Mouse (Mus musculus) gonadal fat pad, adult 2 months (tissue): ENCODE results near the gene Gm10073. TPM values are rescaled to one million over a fixed set of nuclear protein-coding genes. Genes with fewer than 3 reads are reported as not detected.

Source experiments
- DNase-seq: peaks from one replicate; pipeline ENCODE4 v3.0.0-alpha.2; 2012; ENCODE audit warnings: low read depth
- polyA plus RNA-seq: library from polyadenylated mRNA; depleted of rRNA; stranded (reverse); fragments of >200 nt; gene quantifications from 2 replicates; pipeline ENCODE4 v1.2.3, GENCODE M21; 2012; rRNA removed

The Gm10073 gene
- polyA plus RNA-seq, 1 experiment: 132 TPM

DNA sequence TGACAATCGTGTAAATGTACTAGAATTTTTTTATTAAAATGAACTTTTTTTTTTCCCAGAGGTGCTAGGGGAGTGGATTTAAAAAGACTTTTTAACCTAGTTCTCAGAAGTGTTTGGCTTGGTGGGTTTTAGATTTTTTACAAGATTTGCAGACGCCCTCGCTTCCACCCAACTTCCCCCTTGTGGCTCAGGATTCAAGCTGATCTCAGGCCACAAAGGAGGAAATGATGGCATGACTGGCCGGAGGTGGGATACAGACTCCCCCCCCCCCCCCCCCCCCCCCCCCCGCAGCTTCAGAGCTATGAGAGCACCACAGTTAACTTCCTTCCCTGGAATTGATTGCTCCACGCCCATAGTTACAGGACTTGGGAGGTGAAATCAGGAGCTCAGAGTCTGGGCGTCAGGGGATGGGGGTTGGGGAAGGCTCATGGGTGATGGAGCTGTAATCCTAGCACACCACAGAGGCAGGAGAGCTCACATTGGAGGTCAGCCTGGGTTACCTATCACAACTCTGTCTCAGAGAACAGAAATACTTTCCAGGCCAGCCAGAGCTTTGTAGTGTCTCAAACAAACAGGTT is 17.1 kb downstream of the Gm10073 start:
- no peak for DNase-seq

DNA sequence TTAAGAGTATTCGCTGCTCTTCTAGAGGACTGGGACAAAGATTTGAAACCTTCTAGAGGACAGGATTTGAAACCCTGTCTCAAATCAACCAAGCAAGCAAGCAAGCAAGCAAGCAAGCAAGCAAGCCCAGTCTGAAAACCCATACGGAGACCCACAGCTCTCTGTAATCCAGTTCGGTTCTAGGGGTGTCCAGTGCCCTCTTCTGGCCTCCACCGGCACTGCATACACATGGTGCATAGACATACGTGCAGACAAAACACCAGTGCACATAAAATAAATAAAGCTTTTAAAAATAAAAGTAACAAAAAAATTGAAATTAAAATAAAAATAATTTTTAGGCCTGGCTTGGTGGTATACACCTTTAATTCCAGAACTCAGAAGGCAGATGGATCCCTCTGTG is 19.2 kb downstream of the Gm10073 start:
- no peak for DNase-seq

DNA sequence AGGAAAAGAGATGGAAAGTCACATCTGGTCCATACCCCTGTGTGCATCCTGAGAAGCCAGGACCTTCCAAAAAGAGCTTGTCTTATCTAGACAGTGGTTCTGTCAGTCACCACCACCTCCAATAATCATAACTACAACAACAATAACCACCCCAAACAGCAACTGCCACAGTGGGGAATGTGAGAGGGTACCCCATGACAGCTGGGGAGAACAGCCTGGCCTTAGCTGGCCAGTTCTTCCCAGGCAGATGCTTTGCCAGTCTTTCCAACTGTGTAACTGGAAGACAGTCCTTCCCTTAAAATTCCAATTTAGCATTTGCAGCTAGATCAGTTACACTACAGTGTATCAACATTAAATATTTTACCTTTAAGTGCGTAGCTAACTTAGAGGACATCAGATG is 22.4 kb downstream of the Gm10073 start:
- no peak for DNase-seq

DNA sequence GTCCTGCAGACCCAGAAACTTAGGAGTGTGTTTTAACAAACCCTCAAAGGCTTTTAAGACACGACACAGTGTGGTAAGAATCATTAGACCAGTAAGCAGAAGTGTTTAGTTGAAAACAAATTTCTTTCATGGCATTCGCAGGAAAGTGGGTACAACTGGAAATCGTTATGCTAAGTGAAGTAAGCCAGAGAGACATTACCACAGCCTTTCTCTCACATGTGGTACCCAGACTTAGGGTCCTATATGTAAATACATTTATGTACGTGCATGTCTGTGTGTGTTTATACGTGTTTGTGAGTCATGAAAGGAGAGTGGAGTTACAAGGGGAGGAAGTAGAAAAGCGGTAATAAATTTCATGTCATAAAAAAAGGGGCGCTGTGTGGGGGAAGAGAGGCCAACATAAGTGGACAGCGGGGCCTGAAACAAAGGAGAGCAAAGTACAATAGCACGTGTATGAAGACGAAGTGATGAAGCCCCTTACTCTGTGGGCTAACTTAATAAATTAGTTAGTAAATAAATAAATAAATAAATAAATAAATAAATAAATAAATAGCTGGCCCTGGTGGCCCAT is 24.8 kb downstream of the Gm10073 start:
- DNase-seq: no peak

DNA sequence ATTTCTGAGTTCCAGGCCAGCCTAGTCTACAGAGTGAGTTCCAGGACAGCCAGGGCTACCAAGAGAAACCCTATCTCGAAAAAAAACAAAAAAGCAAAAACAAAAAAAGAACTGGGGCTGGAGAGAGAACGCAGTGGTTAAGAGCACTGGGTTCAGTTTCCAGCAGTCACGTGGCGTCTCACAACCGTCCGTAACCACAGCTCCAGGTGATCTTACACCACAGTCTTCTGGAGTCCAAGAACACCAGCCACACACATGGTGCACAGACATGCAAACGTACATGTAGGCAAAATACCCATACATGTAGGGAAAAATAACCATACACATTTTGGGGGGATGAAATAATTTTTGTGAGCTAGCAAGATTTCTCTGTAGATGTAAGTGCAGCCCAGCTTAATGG is 26.5 kb downstream of the Gm10073 start:
- DNase-seq: no peak

DNA sequence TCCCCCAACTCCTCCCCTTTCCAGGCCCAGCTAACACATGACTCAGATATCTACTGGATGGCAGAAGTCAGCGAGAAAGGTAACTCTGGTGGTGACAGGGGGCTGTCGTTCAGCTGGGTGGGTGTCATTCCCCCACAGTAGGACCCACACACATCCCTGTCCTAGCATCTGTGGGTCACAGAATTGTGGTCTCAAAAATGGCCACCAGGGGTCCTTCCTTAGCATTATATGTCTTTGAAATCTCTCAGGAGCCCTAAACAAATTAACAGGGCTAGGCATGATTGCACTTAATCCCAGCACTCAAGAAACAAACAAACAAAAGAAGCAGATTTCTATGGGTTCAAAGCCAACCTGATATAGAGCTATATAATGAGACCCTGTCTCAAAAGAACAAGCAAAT is 28.1 kb downstream of the Gm10073 start:
- no peak for DNase-seq

DNA sequence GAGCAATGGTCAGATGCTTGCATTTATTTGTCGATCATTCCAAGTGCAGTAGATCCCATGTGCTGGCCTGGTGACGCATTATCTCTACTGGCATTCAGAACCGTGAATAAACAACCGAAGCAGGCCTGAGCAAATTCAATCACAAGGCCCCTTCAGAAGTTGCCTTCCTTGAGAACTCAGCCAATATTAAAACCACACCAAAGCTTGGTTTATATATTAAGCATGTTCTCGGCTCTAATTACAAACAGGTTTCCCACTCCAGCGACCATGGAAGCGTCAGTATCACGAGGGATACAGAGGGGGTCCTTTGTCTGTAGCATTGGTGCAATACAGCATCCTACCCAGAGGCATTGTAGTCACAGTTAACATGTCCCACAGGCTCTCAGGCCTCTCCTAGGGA is 30.2 kb downstream of the Gm10073 start:
- no peak for DNase-seq

DNA sequence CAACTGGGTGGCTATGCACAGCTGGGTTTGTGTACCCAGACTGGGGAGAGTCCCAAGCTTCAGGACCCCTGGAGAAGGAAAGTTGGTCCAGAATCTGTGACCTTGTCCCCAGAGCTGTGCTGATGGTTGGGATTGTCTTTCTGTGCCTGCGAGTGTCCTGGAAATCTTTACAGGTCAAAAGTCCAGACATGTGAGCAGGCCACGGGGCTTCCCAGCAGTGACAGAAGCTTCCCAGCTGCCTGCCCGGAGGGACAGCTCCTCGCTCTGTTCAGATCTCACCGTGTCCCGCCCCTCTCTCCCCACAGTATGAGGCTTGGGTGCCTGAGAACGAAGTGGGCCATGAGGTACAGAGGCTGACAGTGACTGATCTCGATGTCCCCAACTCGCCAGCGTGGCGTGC is 32.3 kb downstream of the Gm10073 start:
- DNase-seq: no peak

DNA sequence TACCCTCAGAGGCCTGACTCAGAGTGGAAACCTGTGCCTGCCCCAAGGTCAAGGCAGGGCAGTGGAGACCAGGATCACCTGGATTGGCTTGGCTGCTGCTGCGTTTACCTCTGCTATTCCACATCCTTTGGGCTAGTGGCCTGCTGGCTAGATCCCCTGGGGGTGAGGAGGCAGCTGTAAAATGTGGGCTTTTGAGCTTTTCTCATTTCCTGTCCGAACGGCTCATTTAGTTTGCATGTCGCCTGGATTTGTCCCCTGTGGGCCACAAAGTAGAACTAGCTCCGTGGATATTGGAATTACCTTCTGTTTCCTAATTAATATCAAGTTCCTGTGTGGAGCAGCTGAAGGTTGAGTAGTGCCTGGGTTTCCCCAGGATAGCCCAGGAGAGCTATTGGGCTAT is 34.1 kb downstream of the Gm10073 start:
- DNase-seq: no peak

DNA sequence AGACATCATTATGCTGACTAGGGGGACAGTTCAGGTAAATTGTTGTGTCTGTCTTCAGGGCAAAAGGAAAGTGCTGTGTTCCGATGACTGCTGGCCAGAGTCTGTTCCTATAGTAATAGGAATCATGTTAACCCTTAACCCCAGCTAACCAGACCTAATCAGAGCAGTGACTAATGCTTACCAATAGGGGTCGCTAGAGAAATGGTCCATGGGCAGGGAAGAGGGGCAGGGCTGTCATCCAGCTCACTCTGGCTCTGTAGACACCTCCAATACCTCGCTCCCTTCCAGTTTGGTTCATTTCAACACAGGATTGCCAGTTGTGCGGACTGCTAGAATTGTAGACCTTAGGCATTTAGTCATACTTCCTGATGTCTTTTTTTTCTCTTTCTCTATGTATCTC is 37.8 kb downstream of the Gm10073 start:
- no peak for DNase-seq

DNA sequence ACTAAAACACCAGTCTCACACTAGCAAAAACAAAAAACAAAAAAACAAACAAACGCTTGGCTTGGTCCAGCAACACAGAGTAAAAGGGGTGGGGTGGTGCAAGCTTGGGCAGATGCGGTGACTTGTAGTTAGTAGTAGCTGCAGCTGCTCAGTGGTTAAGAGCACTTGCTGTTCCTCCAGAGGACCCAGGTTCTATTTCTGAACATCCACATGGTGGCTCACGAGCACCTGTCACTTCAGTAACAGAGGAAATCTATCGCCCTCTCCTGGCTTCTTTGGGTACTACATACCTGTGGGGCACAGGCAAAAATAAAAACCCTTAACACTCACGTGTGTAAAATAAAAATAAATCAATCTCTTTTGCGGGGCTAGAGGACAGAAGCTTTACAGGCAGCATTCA is 38.8 kb downstream of the Gm10073 start:
- no peak for DNase-seq

DNA sequence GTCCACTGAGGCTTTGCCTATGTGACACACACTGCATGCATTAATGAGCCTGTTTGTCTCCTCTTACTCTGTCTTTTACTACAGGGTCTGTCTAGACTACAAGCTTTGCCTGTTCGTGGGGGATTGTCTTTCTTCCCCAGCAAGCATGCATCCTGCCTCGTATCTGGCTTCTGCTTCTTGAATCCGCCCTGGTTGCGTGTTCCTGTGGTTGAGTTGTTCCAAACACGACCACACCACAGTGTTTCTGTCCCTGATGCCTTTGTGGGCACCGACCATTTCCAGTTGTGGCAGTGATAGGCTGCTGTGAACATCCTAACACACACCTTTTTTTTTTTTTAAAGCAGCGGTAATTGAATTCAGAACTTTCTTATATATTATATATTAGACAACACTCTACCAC is 39.6 kb downstream of the Gm10073 start:
- DNase-seq: no peak

DNA sequence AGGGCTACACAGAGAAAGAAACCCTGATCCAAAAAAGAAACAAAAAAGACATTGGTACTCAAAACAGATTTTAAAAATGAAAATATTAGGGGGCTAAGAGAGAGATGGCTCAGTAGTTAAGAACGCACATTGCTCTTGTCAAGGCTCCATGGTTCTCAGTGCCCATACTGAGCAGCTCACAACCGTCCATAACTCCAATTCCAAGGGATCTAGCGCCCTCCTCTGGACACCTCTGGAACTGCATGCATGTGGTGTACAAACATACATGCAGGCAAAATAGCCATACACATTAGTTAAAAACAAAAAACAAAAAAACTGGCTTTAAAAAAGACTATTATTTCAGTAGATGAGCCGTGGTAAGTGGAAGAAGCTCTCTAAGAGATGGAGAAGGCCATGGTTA is 42.7 kb downstream of the Gm10073 start:
- DNase-seq: no peak

DNA sequence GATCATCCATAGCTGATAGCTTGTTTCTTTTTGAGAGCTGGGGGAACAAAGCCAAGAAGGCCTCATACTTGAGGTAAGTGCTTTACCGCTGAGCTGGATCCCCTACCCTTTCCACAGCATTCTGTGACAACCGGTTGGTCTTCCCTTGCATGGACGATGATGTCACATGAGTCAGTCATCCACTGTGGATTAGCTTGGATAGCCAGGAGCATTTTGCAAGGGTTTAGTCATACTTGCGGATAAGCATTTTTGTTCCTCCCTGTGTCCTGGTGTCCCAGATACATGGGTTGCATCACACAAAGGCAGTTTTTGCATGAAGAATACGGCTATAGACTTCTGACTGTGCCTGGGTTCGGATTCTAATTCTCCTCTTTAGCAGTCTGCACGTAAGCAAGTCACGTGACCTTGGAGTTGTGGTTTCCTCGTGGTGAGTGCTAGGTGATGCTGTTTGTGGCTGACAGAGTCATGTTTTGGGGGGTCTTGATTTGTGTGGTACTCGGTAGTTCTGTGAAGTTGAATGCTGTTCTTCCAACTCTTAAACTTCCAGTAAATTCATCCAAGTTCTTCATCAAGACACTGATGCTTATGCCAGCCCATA is 43.3 kb downstream of the Gm10073 start:
- DNase-seq: peak; percentile 97

DNA sequence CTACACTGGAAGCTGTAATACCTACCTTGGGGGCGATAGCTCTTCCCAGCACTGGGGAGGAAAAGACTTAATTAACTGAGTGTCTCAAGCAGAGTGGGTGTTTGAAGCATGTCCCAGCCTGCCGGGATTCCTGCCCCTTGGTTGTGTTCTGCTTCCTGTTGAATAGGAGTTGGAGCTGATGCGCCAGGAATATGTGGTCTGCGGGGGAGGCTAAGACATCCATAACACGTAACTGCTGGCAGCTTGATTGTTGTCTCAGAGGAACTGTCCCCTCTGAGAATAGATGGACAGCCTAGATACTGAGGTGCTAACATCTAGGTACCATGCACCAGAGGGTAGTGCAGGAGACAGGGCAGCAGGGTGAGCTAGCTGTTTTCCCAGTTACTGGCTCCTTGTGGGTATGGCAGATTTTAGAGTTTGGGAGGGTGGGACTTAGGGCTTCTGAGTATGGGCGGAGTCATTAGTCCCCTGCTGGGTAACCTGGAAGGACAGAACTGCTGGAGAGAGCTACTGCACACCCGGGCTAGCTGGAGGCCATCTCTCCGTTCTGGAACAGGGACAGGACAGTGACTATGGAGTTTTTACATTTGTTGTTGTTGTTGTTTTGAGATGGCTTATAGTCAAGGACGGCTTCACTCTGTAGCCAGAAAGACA is 44.5 kb downstream of the Gm10073 start:
- DNase-seq: peak; percentile 95

DNA sequence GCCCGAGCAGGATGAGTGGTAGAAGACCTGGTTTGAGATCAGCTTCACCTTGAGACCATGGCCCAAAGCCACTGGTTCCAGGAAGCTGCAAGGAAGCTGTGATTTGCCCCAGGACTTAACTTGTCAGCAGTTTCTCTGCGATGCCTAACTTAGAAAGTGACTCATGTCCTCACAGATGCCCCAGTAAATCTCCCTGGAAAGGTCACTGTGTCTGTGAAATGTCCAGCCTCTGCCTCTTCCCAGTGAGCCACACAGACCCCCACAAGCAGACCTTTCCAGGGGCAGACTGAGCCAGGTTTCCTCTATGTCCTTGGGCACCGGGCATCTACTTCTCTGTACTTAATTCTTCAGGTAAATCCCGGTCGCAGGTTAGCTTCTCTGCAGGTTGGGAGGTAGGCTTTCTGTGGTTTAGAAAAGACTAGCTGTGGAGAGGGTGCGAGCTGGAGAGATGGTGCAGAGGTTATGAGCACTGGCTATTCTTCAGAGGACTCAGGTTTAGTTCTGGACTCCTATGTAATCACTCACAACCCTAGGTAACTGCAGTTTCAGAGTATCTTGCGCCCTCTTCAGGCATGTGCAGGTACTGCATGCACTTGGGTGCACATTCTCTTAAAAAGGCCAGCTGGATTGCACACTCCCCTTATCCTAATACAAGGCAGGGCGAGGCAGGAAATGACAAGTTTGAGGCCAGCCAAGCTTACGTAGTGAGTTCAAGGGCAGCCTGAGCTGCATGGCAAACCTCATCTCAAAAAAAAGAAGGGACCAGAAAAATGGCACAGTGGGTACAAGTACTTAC is 45.8 kb downstream of the Gm10073 start:
- DNase-seq: no peak

DNA sequence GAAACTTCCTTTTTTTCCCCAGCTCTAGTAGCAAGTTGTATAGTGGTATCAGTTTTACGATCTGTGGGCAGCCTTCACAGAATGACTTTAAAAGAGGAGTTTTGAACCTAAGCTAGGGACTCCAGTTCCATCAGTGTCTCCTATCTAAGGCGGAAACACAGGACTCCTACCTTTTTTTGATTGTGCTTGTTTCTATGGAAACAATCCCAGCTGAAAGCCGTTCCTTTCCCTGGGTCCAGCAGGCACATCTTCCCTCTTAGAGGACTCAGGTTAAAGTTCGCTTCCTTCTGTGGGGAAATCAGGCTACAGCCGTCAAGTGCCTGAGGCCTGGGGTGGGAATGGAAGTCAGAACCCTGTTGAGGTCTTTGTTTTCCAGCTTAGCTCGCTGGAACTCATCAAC is 46.5 kb downstream of the Gm10073 start:
- no peak for DNase-seq

Other genes with a start within 250 kb of the Gm10073 start
- gene Smpd3, start 235.5 kb downstream of the Gm10073 start, polyA plus RNA-seq: 4.3 and 6.5 TPM in 2 replicates
- gene Zfp90, start 158.1 kb downstream of the Gm10073 start, polyA plus RNA-seq: 3.3 TPM in 2 replicates
- gene 6030452D12Rik, start 72.9 kb downstream of the Gm10073 start, polyA plus RNA-seq: not detected in 2 replicates
- gene Cdh3, start 62.6 kb downstream of the Gm10073 start, polyA plus RNA-seq: 30.5 and 47.7 TPM in 2 replicates
- gene Cdh1, start 29.9 kb upstream of the Gm10073 start, polyA plus RNA-seq: 48.3 and 80.3 TPM in 2 replicates
- gene Tango6, start 109.6 kb upstream of the Gm10073 start, polyA plus RNA-seq: 4.7 and 4.8 TPM in 2 replicates